Mouse (Mus musculus) lung, postnatal 10 days (tissue): ENCODE results near the gene Rab44.
A peak's percentile ranks its signal among the peaks of the same experiment; 100 is the strongest.

Source experiments
- DNase-seq: peaks from one replicate; pipeline ENCODE4 v3.0.0; 2021

The Rab44 gene

GRCm38 (mm10) chr17:29170431-29171000 is 56.6 kb downstream of the Rab44 start:
- DNase-seq: no peak

GRCm38 (mm10) chr17:29171001-29171772 is 57.2 kb downstream of the Rab44 start:
- peak; percentile 91 for DNase-seq

- peak; percentile 50 for DNase-seq
Observed at GRCm38 (mm10) chr17:29172062-29172461, 58.1 kb downstream of the Rab44 start.

- DNase-seq: no peak
Observed at GRCm38 (mm10) chr17:29173165-29173564, 59.2 kb downstream of the Rab44 start.

GRCm38 (mm10) chr17:29175693-29176092 is 61.7 kb downstream of the Rab44 start:
- no peak for DNase-seq

GRCm38 (mm10) chr17:29176391-29177267 is 62.7 kb downstream of the Rab44 start:
- peak; percentile 81 for DNase-seq

- DNase-seq: no peak
Observed at GRCm38 (mm10) chr17:29178503-29179059, 64.6 kb downstream of the Rab44 start.

- DNase-seq: no peak
Observed at GRCm38 (mm10) chr17:29179917-29180316, 66.0 kb downstream of the Rab44 start.

- DNase-seq: peak; percentile 64
Observed at GRCm38 (mm10) chr17:29180406-29181127, 66.6 kb downstream of the Rab44 start.

- DNase-seq: no peak
Observed at GRCm38 (mm10) chr17:29181751-29182150, 67.8 kb downstream of the Rab44 start.

- DNase-seq: no peak
Observed at GRCm38 (mm10) chr17:29183162-29183561, 69.2 kb downstream of the Rab44 start.

GRCm38 (mm10) chr17:29185376-29186046 is 71.6 kb downstream of the Rab44 start:
- no peak for DNase-seq

- DNase-seq: no peak
Observed at GRCm38 (mm10) chr17:29186989-29187859, 73.3 kb downstream of the Rab44 start.

- no peak for DNase-seq
Observed at GRCm38 (mm10) chr17:29188989-29189388, 75.0 kb downstream of the Rab44 start.

GRCm38 (mm10) chr17:29195579-29195978 is 81.6 kb downstream of the Rab44 start:
- no peak for DNase-seq
